Mouse (Mus musculus) spleen, adult 2 months (tissue): Measurements from ENCODE around the gene Glyctk.

ENCODE experiments used
- CTCF ChIP-seq: fragments of 200-500 bp; IDR thresholded peaks from 2 replicates; pipeline ENCODE4 v1.5.1; 2011; ENCODE audit warnings: mild to moderate bottlenecking, inconsistent platforms; ENCODE audit not compliant: insufficient read depth, insufficient read length, insufficient replicate concordance; ENCODE audit errors: extremely low read depth
- POLR2A ChIP-seq: fragments of 200-500 bp; IDR thresholded peaks from 2 replicates; pipeline ENCODE4 v1.6.1; 2011; ENCODE audit warnings: low read depth, low read length, inconsistent platforms

- no peak for TF ChIP-seq CTCF
- no peak for TF ChIP-seq POLR2A
Measured at GRCm38 (mm10) chr9:106129072-106129471, 28.9 kb downstream of the Glyctk start.
